Mouse (Mus musculus) hindbrain, embryonic 10.5 days (tissue): ENCODE results near the gene Coq6. TPM values are rescaled to one million over a fixed set of nuclear protein-coding genes. Genes with fewer than 3 reads are reported as not detected.
A peak's percentile ranks its signal among the peaks of the same experiment; 100 is the strongest.

Experiments used
- DNase-seq: peaks from one replicate; pipeline ENCODE4 v3.0.0-alpha.2; 2017; ENCODE audit warnings: low spot score
- H3K27ac ChIP-seq: fragments of 300-500 bp; sonication (generic); 2 replicates; pipeline ENCODE4 v1.5.1; 2016; ENCODE audit warnings: mild to moderate bottlenecking, moderate library complexity
- H3K27me3 ChIP-seq: fragments of 300-500 bp; sonication (generic); 2 replicates; pipeline ENCODE4 v1.6.1; 2016; ENCODE audit warnings: mild to moderate bottlenecking; ENCODE audit not compliant: poor library complexity, insufficient read depth, severe bottlenecking
- H3K36me3 ChIP-seq: fragments of 300-500 bp; sonication (generic); 2 replicates; pipeline ENCODE4 v1.6.1; 2016; ENCODE audit warnings: mild to moderate bottlenecking, moderate library complexity
- H3K4me1 ChIP-seq: fragments of 300-500 bp; sonication (generic); replicated peaks from 2 replicates; pipeline ENCODE4 v1.6.1; 2016; ENCODE audit warnings: mild to moderate bottlenecking
- H3K4me3 ChIP-seq: fragments of 300-500 bp; sonication (generic); 2 replicates; pipeline ENCODE4 v1.5.1; 2016; ENCODE audit warnings: mild to moderate bottlenecking, moderate library complexity
- H3K9me3 ChIP-seq: fragments of 300-500 bp; sonication (generic); 2 replicates; pipeline ENCODE4 v1.6.1; 2016; ENCODE audit warnings: mild to moderate bottlenecking, moderate library complexity
- WGBS: fragments of 180-500 bp; shearing (Covaris S2); methylation state at CpG from one replicate; pipeline ENCODE4 v1.1.7; 2016; 5-methylcytosine and 5-hydroxymethylcytosine counted together
- polyA plus RNA-seq: library from polyadenylated mRNA; unstranded; fragments of >200 nt; fragmentation: Nextera tagmentation; extraction: Ambion mirVana; gene quantifications from 2 replicates; pipeline ENCODE4 v1.2.1, GENCODE M21; 2016

Coq6 gene
- polyA plus RNA-seq, 1 experiment from 2014 or later: 48.9 TPM

- DNase-seq: no peak
- 85% methylated on average over 9 of the region's 9 CpGs for WGBS
- Histone ChIP-seq H3K27ac (no peak overlapping the region), H3K4me3 (no peak overlapping the region), H3K4me1 (no peaks in the 10 kb centered on the region), H3K9me3 (no peaks in the 10 kb centered on the region), H3K27me3 (no peaks in the 10 kb centered on the region), H3K36me3 (no peaks in the 10 kb centered on the region)
Measured at GRCm38 (mm10) chr12:84399663-84400062, 38.2 kb downstream of the Coq6 start.

GRCm38 (mm10) chr12:84400068-84400467 lies 38.6 kb downstream of the Coq6 start:
- no peaks in the 10 kb centered on the region for H3K36me3 ChIP-seq
- no peaks in the 10 kb centered on the region for H3K27me3 ChIP-seq
- H3K9me3 ChIP-seq: no peaks in the 10 kb centered on the region
- no peaks in the 10 kb centered on the region for H3K4me1 ChIP-seq
- H3K4me3 ChIP-seq: no peak overlapping the region
- WGBS: 90% methylated on average over 3 of the region's 3 CpGs
- no peak for DNase-seq
- H3K27ac ChIP-seq: no peak overlapping the region

- Histone ChIP-seq H3K9me3 (no peaks in the 10 kb centered on the region), H3K27ac (no peak overlapping the region), H3K4me1 (no peaks in the 10 kb centered on the region), H3K4me3 (no peak overlapping the region), H3K27me3 (no peaks in the 10 kb centered on the region), H3K36me3 (no peaks in the 10 kb centered on the region)
- DNase-seq: no peak
- 68% methylated on average over 3 of the region's 3 CpGs for WGBS
Measured at GRCm38 (mm10) chr12:84400653-84401052, 39.2 kb downstream of the Coq6 start.

GRCm38 (mm10) chr12:84402923-84403322 lies 41.5 kb downstream of the Coq6 start:
- WGBS: 82% methylated on average over 9 of the region's 9 CpGs
- Histone ChIP-seq H3K36me3 (no peaks in the 10 kb centered on the region), H3K9me3 (no peaks in the 10 kb centered on the region), H3K27ac (no peak overlapping the region), H3K27me3 (no peaks in the 10 kb centered on the region), H3K4me1 (peaks cover 4% of the 10 kb centered on the region), H3K4me3 (no peak overlapping the region)
- no peak for DNase-seq

GRCm38 (mm10) chr12:84404541-84404940 lies 43.1 kb downstream of the Coq6 start:
- no peaks in the 10 kb centered on the region for H3K9me3 ChIP-seq
- 84% methylated on average over 6 of the region's 6 CpGs for WGBS
- no peaks in the 10 kb centered on the region for H3K36me3 ChIP-seq
- H3K4me3 ChIP-seq: no peak overlapping the region
- no peak overlapping the region for H3K27ac ChIP-seq
- H3K27me3 ChIP-seq: peaks cover 2% of the 10 kb centered on the region; the same call in 1 of the 2 replicates
- H3K4me1 ChIP-seq: peaks cover 20% of the 10 kb centered on the region
- DNase-seq: no peak

GRCm38 (mm10) chr12:84407259-84407658 lies 45.8 kb downstream of the Coq6 start:
- Histone ChIP-seq H3K9me3 (no peaks in the 10 kb centered on the region), H3K36me3 (no peaks in the 10 kb centered on the region), H3K4me3 (no peak overlapping the region), H3K27ac (no peak overlapping the region), H3K27me3 (peaks cover 12% of the 10 kb centered on the region; the same call in 1 of the 2 replicates), H3K4me1 (peaks cover 20% of the 10 kb centered on the region)
- no peak for DNase-seq
- WGBS: 60% methylated on average over 4 of the region's 4 CpGs

- Histone ChIP-seq H3K36me3 (no peaks in the 10 kb centered on the region), H3K27ac (peak overlapping the region; percentile 89), H3K9me3 (no peaks in the 10 kb centered on the region), H3K4me3 (peak overlapping the region; percentile 84), H3K27me3 (peaks cover 12% of the 10 kb centered on the region; the same call in 1 of the 2 replicates), H3K4me1 (peaks cover 20% of the 10 kb centered on the region)
- 1% methylated on average over 52 of the region's 52 CpGs for WGBS
- no peak for DNase-seq
Measured at GRCm38 (mm10) chr12:84407874-84408818, 46.7 kb downstream of the Coq6 start.

GRCm38 (mm10) chr12:84408819-84409507 lies 47.5 kb downstream of the Coq6 start, which contains the start of the genes Entpd5 and Bbof1:
Gene Entpd5 (minus strand): TSS chr12:84409029.
Gene Bbof1 (plus strand): TSS chr12:84409071.
- Histone ChIP-seq H3K27me3 (peaks cover 12% of the 10 kb centered on the region; the same call in 1 of the 2 replicates), H3K36me3 (no peaks in the 10 kb centered on the region), H3K4me1 (peaks cover 20% of the 10 kb centered on the region), H3K4me3 (peak within 1 kb of the TSS; percentile 84), H3K27ac (peak within 1 kb of the TSS; percentile 89), H3K9me3 (no peaks in the 10 kb centered on the region)
- peak; percentile 85 for DNase-seq
- 1% methylated on average over 63 of the region's 63 CpGs for WGBS

GRCm38 (mm10) chr12:84416834-84417604 lies 55.6 kb downstream of the Coq6 start, which contains the start of gene Rnf113a2:
Gene Rnf113a2 (plus strand): TSS chr12:84417196.
- peak within 1 kb of the TSS; percentile 86 for H3K27ac ChIP-seq
- H3K9me3 ChIP-seq: peaks cover 8% of the 10 kb centered on the region; the same call in 1 of the 2 replicates
- peak; percentile 82 for DNase-seq
- H3K4me1 ChIP-seq: peaks cover 8% of the 10 kb centered on the region; the same call in 1 of the 2 replicates
- H3K27me3 ChIP-seq: peaks cover 5% of the 10 kb centered on the region; the same call in 1 of the 2 replicates
- H3K36me3 ChIP-seq: peaks cover 5% of the 10 kb centered on the region; the same call in 1 of the 2 replicates
- 4% methylated on average over 50 of the region's 50 CpGs for WGBS
- H3K4me3 ChIP-seq: peak within 1 kb of the TSS; percentile 62

GRCm38 (mm10) chr12:84417605-84417922 lies 56.1 kb downstream of the Coq6 start:
- Histone ChIP-seq H3K27ac (peak overlapping the region; percentile 86), H3K27me3 (peaks cover 5% of the 10 kb centered on the region; the same call in 1 of the 2 replicates), H3K36me3 (peaks cover 5% of the 10 kb centered on the region; the same call in 1 of the 2 replicates), H3K4me1 (peaks cover 8% of the 10 kb centered on the region; the same call in 1 of the 2 replicates), H3K9me3 (peaks cover 8% of the 10 kb centered on the region; the same call in 1 of the 2 replicates), H3K4me3 (peak overlapping the region; percentile 62)
- 36% methylated on average over 18 of the region's 18 CpGs for WGBS
- DNase-seq: no peak
